Mouse (Mus musculus): ENCODE results near the gene Gm1043. TPM values are rescaled to one million over a fixed set of nuclear protein-coding genes. Genes with fewer than 3 reads are reported as not detected.

Gene Gm1043
- polyA plus RNA-seq, 1 experiment, result not detected

- TF ChIP-seq CTCF (IDR thresholded peaks at IDR 0.05; ENCODE audit: low read depth, low read length) (no peak), POLR2A (IDR thresholded peaks at IDR 0.05; ENCODE audit: insufficient read depth, low read length) (no peak), EP300 (IDR thresholded peaks at IDR 0.05; ENCODE audit: insufficient read depth, low read depth, low read length) (no peak)
- Histone ChIP-seq H3K9me3 (replicated peaks; ENCODE audit: control insufficient read depth, insufficient read depth, low read length, poor library complexity, severe bottlenecking) (no peaks in the 10 kb centered on the region), H3K4me1 (ENCODE audit: control insufficient read depth, insufficient read depth, low read length) (no peaks in the 10 kb centered on the region), H3K36me3 (ENCODE audit: control insufficient read depth, insufficient read depth, low read length, poor library complexity, severe bottlenecking) (no peaks in the 10 kb centered on the region), H3K4me3 (ENCODE audit: low read depth, low read length) (no peak overlapping the region), H3K27ac (ENCODE audit: insufficient read depth, low read length) (no peak overlapping the region), H3K9ac (ENCODE audit: low read depth, poor library complexity, severe bottlenecking) (no peak overlapping the region), H3K27me3 (ENCODE audit: control insufficient read depth, insufficient read depth, low read length, poor library complexity, severe bottlenecking) (no peaks in the 10 kb centered on the region)
These were observed 105.2 kb downstream of the Gm1043 start for GRCm38 (mm10) chr5:37190378-37190777.

- Histone ChIP-seq H3K4me3 (ENCODE audit: low read depth, low read length) (no peak overlapping the region), H3K27ac (ENCODE audit: insufficient read depth, low read length) (no peak overlapping the region), H3K4me1 (ENCODE audit: control insufficient read depth, insufficient read depth, low read length) (no peaks in the 10 kb centered on the region), H3K9ac (ENCODE audit: low read depth, poor library complexity, severe bottlenecking) (no peak overlapping the region), H3K27me3 (ENCODE audit: control insufficient read depth, insufficient read depth, low read length, poor library complexity, severe bottlenecking) (no peaks in the 10 kb centered on the region), H3K9me3 (replicated peaks; ENCODE audit: control insufficient read depth, insufficient read depth, low read length, poor library complexity, severe bottlenecking) (no peaks in the 10 kb centered on the region), H3K36me3 (ENCODE audit: control insufficient read depth, insufficient read depth, low read length, poor library complexity, severe bottlenecking) (no peaks in the 10 kb centered on the region)
- TF ChIP-seq CTCF (IDR thresholded peaks at IDR 0.05; ENCODE audit: low read depth, low read length), result no peak
- TF ChIP-seq POLR2A (IDR thresholded peaks at IDR 0.05; ENCODE audit: insufficient read depth, low read length), result no peak
- no peak for TF ChIP-seq EP300 (IDR thresholded peaks at IDR 0.05; ENCODE audit: insufficient read depth, low read depth, low read length)
These were observed 111.0 kb downstream of the Gm1043 start for GRCm38 (mm10) chr5:37196196-37196595.

- no peaks in the 10 kb centered on the region for H3K9me3 ChIP-seq (replicated peaks; ENCODE audit: control insufficient read depth, insufficient read depth, low read length, poor library complexity, severe bottlenecking)
- no peak for TF ChIP-seq EP300 (IDR thresholded peaks at IDR 0.05; ENCODE audit: insufficient read depth, low read depth, low read length)
- TF ChIP-seq POLR2A (IDR thresholded peaks at IDR 0.05; ENCODE audit: insufficient read depth, low read length), result no peak
- TF ChIP-seq CTCF (IDR thresholded peaks at IDR 0.05; ENCODE audit: low read depth, low read length), result no peak
- no peaks in the 10 kb centered on the region for H3K4me1 ChIP-seq (ENCODE audit: control insufficient read depth, insufficient read depth, low read length)
- H3K27ac ChIP-seq (ENCODE audit: insufficient read depth, low read length), result no peak overlapping the region
- no peak overlapping the region for H3K4me3 ChIP-seq (ENCODE audit: low read depth, low read length)
- H3K9ac ChIP-seq (ENCODE audit: low read depth, poor library complexity, severe bottlenecking), result no peak overlapping the region
- no peaks in the 10 kb centered on the region for H3K27me3 ChIP-seq (ENCODE audit: control insufficient read depth, insufficient read depth, low read length, poor library complexity, severe bottlenecking)
- no peaks in the 10 kb centered on the region for H3K36me3 ChIP-seq (ENCODE audit: control insufficient read depth, insufficient read depth, low read length, poor library complexity, severe bottlenecking)
These were observed 111.6 kb downstream of the Gm1043 start for GRCm38 (mm10) chr5:37196666-37197250.

- Histone ChIP-seq H3K4me1 (ENCODE audit: control insufficient read depth, insufficient read depth, low read length) (no peaks in the 10 kb centered on the region), H3K36me3 (ENCODE audit: control insufficient read depth, insufficient read depth, low read length, poor library complexity, severe bottlenecking) (no peaks in the 10 kb centered on the region), H3K9me3 (replicated peaks; ENCODE audit: control insufficient read depth, insufficient read depth, low read length, poor library complexity, severe bottlenecking) (no peaks in the 10 kb centered on the region), H3K9ac (ENCODE audit: low read depth, poor library complexity, severe bottlenecking) (no peak overlapping the region), H3K27me3 (ENCODE audit: control insufficient read depth, insufficient read depth, low read length, poor library complexity, severe bottlenecking) (no peaks in the 10 kb centered on the region), H3K4me3 (ENCODE audit: low read depth, low read length) (no peak overlapping the region), H3K27ac (ENCODE audit: insufficient read depth, low read length) (no peak overlapping the region)
- TF ChIP-seq CTCF (IDR thresholded peaks at IDR 0.05; ENCODE audit: low read depth, low read length) (no peak), POLR2A (IDR thresholded peaks at IDR 0.05; ENCODE audit: insufficient read depth, low read length) (no peak), EP300 (IDR thresholded peaks at IDR 0.05; ENCODE audit: insufficient read depth, low read depth, low read length) (no peak)
These were observed 112.3 kb downstream of the Gm1043 start for GRCm38 (mm10) chr5:37197423-37197822.

- no peaks in the 10 kb centered on the region for H3K9me3 ChIP-seq (replicated peaks; ENCODE audit: control insufficient read depth, insufficient read depth, low read length, poor library complexity, severe bottlenecking)
- H3K27me3 ChIP-seq (ENCODE audit: control insufficient read depth, insufficient read depth, low read length, poor library complexity, severe bottlenecking), result no peaks in the 10 kb centered on the region
- no peak overlapping the region for H3K9ac ChIP-seq (ENCODE audit: low read depth, poor library complexity, severe bottlenecking)
- no peak overlapping the region for H3K4me3 ChIP-seq (ENCODE audit: low read depth, low read length)
- no peaks in the 10 kb centered on the region for H3K4me1 ChIP-seq (ENCODE audit: control insufficient read depth, insufficient read depth, low read length)
- no peak overlapping the region for H3K27ac ChIP-seq (ENCODE audit: insufficient read depth, low read length)
- no peaks in the 10 kb centered on the region for H3K36me3 ChIP-seq (ENCODE audit: control insufficient read depth, insufficient read depth, low read length, poor library complexity, severe bottlenecking)
- TF ChIP-seq POLR2A (IDR thresholded peaks at IDR 0.05; ENCODE audit: insufficient read depth, low read length) (no peak), CTCF (IDR thresholded peaks at IDR 0.05; ENCODE audit: low read depth, low read length) (no peak), EP300 (IDR thresholded peaks at IDR 0.05; ENCODE audit: insufficient read depth, low read depth, low read length) (no peak)
These were observed 113.0 kb downstream of the Gm1043 start for GRCm38 (mm10) chr5:37198011-37198688.

- Histone ChIP-seq H3K4me1 (ENCODE audit: control insufficient read depth, insufficient read depth, low read length) (no peaks in the 10 kb centered on the region), H3K9me3 (replicated peaks; ENCODE audit: control insufficient read depth, insufficient read depth, low read length, poor library complexity, severe bottlenecking) (no peaks in the 10 kb centered on the region), H3K27ac (ENCODE audit: insufficient read depth, low read length) (no peak overlapping the region), H3K27me3 (ENCODE audit: control insufficient read depth, insufficient read depth, low read length, poor library complexity, severe bottlenecking) (no peaks in the 10 kb centered on the region), H3K4me3 (ENCODE audit: low read depth, low read length) (no peak overlapping the region), H3K36me3 (ENCODE audit: control insufficient read depth, insufficient read depth, low read length, poor library complexity, severe bottlenecking) (no peaks in the 10 kb centered on the region), H3K9ac (ENCODE audit: low read depth, poor library complexity, severe bottlenecking) (no peak overlapping the region)
- TF ChIP-seq EP300 (IDR thresholded peaks at IDR 0.05; ENCODE audit: insufficient read depth, low read depth, low read length) (no peak), POLR2A (IDR thresholded peaks at IDR 0.05; ENCODE audit: insufficient read depth, low read length) (no peak), CTCF (IDR thresholded peaks at IDR 0.05; ENCODE audit: low read depth, low read length) (no peak)
These were observed 117.1 kb downstream of the Gm1043 start for GRCm38 (mm10) chr5:37202285-37202684.
